Mouse (Mus musculus): ENCODE measurements around the gene Slc12a7. TPM values are rescaled to one million over a fixed set of nuclear protein-coding genes. Genes with fewer than 3 reads are reported as not detected.

Gene Slc12a7
- polyA plus RNA-seq, 1 experiment from 2014 or later, result 14.7 TPM

DNA sequence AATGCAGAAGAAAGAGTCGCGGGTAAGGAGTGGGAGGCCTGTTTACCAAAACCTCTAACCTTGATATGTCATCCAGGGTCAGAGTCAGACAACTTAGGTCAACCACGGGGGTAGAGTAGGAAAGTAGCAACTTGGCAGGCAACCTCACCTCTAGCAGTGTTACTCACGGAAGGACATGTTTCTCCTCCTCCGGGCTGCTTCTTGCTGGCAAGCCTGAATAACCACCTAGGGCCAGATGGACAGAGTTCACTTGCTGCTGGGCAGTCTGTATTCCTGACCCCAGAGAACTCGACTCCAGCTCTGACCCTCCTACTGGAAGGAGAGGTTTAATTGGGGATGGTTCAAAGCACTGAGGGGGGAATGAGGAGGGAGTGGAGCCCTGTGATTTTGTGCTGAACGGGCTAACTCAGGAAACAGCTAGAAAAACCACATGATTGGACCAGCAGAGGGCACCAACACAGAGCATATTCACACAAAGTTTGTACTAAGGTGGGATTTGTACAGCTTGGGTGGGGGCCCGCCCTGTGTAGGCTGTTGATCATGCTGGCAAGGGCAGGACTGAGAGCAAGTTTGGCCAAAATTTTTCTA, 9.7 kb upstream of the Slc12a7 start:
- peak; percentile 77 for TF ChIP-seq CTCF (IDR thresholded peaks at IDR 0.05; ENCODE audit: low read depth)
- no peaks in the 10 kb centered on the region for H3K27me3 ChIP-seq (ENCODE audit: insufficient read depth, low read length)
- no peak overlapping the region for H3K4me2 ChIP-seq (ENCODE audit: low read length)
- no peak overlapping the region for H3K4me3 ChIP-seq (replicated peaks; ENCODE audit: low read depth, low read length)
- no peaks in the 10 kb centered on the region for H3K9me3 ChIP-seq (replicated peaks; ENCODE audit: low read length)
- 23% methylated on average over 8 of the region's 8 CpGs for WGBS
- H3K4me1 ChIP-seq (replicated peaks; ENCODE audit: insufficient read depth, low read length), result no peaks in the 10 kb centered on the region
- peak; percentile 68 for DNase-seq (ENCODE audit: low spot score)
- no peak overlapping the region for H3K27ac ChIP-seq
- peak; percentile 72 for ATAC-seq (replicated peaks; ENCODE audit: low FRiP score, low read depth)
- no peaks in the 10 kb centered on the region for H3K36me3 ChIP-seq (ENCODE audit: insufficient read depth, low read length)
- H3K9ac ChIP-seq (ENCODE audit: low read depth, low read length), result no peak overlapping the region

DNA sequence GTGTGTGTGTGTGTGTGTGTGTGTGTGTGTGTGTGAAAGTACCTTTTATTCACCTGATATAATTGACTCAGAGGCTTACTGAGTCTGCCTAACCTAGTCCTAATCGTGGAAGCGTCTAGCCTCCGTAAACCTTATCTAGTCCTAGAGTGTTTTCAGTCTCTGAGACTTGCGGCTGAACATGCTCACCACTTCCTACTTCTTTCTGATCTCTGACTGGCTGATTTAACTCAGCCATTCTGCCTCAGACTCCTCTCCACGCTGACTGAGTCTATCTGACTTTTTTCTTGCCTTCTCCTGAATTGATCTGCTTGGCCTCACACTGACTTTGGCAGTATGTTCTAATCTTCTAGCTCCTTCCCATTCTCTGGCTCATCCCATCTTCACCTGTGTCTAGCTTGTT, 7.6 kb upstream of the Slc12a7 start:
- Histone ChIP-seq H3K9me3 (replicated peaks; ENCODE audit: low read length) (no peaks in the 10 kb centered on the region), H3K27me3 (ENCODE audit: insufficient read depth, low read length) (no peaks in the 10 kb centered on the region), H3K4me1 (replicated peaks; ENCODE audit: insufficient read depth, low read length) (no peaks in the 10 kb centered on the region), H3K27ac (no peak overlapping the region), H3K36me3 (ENCODE audit: insufficient read depth, low read length) (no peaks in the 10 kb centered on the region), H3K4me2 (ENCODE audit: low read length) (no peak overlapping the region), H3K9ac (ENCODE audit: low read depth, low read length) (no peak overlapping the region), H3K4me3 (replicated peaks; ENCODE audit: low read depth, low read length) (no peak overlapping the region)
- 86% methylated on average over 5 of the region's 5 CpGs for WGBS
- no peak for DNase-seq (ENCODE audit: low spot score)
- ATAC-seq (replicated peaks; ENCODE audit: low FRiP score, low read depth), result no peak
- TF ChIP-seq CTCF (IDR thresholded peaks at IDR 0.05; ENCODE audit: low read depth), result no peak

DNA sequence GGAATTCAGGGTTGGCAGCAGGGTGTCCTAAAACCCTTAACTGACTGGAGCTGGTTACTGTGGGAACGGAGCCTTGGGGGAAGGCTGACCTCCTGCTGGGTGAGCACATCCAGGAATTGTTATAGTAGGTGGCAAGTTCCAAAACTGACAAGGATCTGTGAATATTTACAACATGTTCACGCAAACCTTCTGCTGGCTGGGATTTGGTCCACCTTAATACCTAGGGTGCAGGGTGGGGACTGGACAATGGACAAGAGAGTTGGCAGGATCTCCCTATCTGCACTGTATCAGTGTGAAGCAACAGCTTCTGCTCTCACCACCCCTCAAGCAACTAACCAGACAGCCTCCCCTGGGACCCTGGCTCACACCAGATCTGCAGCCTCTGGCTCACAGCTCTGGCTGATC, 5.3 kb upstream of the Slc12a7 start:
- Histone ChIP-seq H3K4me3 (replicated peaks; ENCODE audit: low read depth, low read length) (no peak overlapping the region), H3K9ac (ENCODE audit: low read depth, low read length) (no peak overlapping the region), H3K36me3 (ENCODE audit: insufficient read depth, low read length) (no peaks in the 10 kb centered on the region), H3K9me3 (replicated peaks; ENCODE audit: low read length) (no peaks in the 10 kb centered on the region), H3K27me3 (ENCODE audit: insufficient read depth, low read length) (no peaks in the 10 kb centered on the region), H3K4me2 (ENCODE audit: low read length) (no peak overlapping the region), H3K27ac (no peak overlapping the region), H3K4me1 (replicated peaks; ENCODE audit: insufficient read depth, low read length) (0 out of 2 replicates have a peak, but pooled peaks cover 7% of the 10 kb centered on the region)
- DNase-seq (ENCODE audit: low spot score) (no peak), ATAC-seq (replicated peaks; ENCODE audit: low FRiP score, low read depth) (no peak)
- WGBS, result 47% methylated on average over 2 of the region's 2 CpGs
- TF ChIP-seq CTCF (IDR thresholded peaks at IDR 0.05; ENCODE audit: low read depth), result no peak

DNA sequence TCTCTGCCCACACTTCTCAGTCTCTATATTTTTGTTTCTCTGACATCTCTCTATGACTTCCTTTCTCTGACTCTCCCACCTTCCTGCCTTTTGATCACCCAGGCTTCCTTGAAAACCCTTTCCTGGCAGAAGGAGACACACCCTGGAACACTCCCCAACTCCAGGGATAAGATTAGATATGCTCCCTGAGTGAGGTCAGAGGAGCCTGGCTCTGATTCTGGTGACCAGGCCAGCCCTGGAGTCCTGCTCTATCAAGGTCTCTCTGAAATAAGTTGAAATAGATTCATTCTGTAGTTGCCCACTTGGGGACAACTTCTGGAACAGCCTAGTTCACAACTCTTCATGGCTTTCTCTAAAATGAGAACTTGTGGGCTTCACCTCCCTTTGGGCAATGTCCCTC, 4.3 kb upstream of the Slc12a7 start:
- no peak for TF ChIP-seq CTCF (IDR thresholded peaks at IDR 0.05; ENCODE audit: low read depth)
- DNase-seq (ENCODE audit: low spot score) (no peak), ATAC-seq (replicated peaks; ENCODE audit: low FRiP score, low read depth) (no peak)
- Histone ChIP-seq H3K27ac (no peak overlapping the region), H3K4me1 (replicated peaks; ENCODE audit: insufficient read depth, low read length) (0 out of 2 replicates have a peak, but pooled peaks cover 8% of the 10 kb centered on the region), H3K4me2 (ENCODE audit: low read length) (no peak overlapping the region), H3K36me3 (ENCODE audit: insufficient read depth, low read length) (no peaks in the 10 kb centered on the region), H3K9ac (ENCODE audit: low read depth, low read length) (no peak overlapping the region), H3K9me3 (replicated peaks; ENCODE audit: low read length) (no peaks in the 10 kb centered on the region), H3K4me3 (replicated peaks; ENCODE audit: low read depth, low read length) (no peak overlapping the region), H3K27me3 (ENCODE audit: insufficient read depth, low read length) (no peaks in the 10 kb centered on the region)

DNA sequence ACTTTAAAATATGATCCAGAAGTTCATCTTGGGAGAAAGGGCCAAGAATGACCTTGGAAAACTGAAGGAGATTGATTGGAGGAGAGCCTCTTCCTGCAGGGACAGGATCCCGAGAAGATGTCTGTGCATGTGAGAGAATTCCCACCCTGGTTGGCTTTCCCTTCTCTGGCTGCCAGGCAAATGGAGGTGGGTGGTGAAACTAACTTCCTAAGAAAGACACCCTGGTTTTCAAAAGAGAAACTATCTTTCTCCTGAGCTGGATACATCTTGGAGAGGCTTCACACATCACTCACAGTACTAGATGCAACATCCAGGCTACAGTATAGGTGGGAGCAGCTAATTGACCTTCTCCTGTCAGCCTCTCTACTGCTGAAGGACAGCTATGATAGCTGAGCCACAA, 2.0 kb upstream of the Slc12a7 start:
- 0 out of 2 replicates have a peak, but pooled peaks cover 8% of the 10 kb centered on the region for H3K4me1 ChIP-seq (replicated peaks; ENCODE audit: insufficient read depth, low read length)
- H3K4me2 ChIP-seq (ENCODE audit: low read length), result no peak overlapping the region
- no peak for TF ChIP-seq CTCF (IDR thresholded peaks at IDR 0.05; ENCODE audit: low read depth)
- H3K27ac ChIP-seq, result no peak overlapping the region
- H3K9ac ChIP-seq (ENCODE audit: low read depth, low read length), result no peak overlapping the region
- no peaks in the 10 kb centered on the region for H3K27me3 ChIP-seq (ENCODE audit: insufficient read depth, low read length)
- no peak for DNase-seq (ENCODE audit: low spot score)
- whole genome bisulfite sequencing, result 50% methylated on average over 1 of the region's 1 CpGs
- no peak overlapping the region for H3K4me3 ChIP-seq (replicated peaks; ENCODE audit: low read depth, low read length)
- ATAC-seq (replicated peaks; ENCODE audit: low FRiP score, low read depth), result no peak
- no peaks in the 10 kb centered on the region for H3K36me3 ChIP-seq (ENCODE audit: insufficient read depth, low read length)
- H3K9me3 ChIP-seq (replicated peaks; ENCODE audit: low read length), result no peaks in the 10 kb centered on the region

DNA sequence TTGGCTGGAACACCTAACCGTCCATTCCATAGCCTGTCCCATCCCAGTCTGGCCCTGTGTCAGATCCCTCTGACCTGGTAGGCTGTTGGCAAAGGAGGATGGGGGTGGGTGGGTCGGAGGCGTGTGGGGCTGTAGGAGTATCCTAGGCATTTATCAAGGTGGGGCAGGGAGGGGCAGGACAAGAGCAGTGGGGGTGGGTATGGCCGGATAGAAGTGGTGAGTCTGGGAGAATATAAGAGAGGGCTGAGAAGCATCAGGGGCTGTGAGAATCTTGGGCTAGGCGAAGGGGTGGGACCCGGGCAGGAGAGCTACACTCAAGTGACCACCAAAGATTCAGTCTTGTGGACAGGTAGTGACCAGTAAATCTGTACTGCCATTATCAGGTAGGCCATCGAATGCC, 659 bp upstream of the Slc12a7 start:
- WGBS, result 73% methylated on average over 7 of the region's 7 CpGs
- TF ChIP-seq CTCF (IDR thresholded peaks at IDR 0.05; ENCODE audit: low read depth), result no peak
- no peak for ATAC-seq (replicated peaks; ENCODE audit: low FRiP score, low read depth)

DNA sequence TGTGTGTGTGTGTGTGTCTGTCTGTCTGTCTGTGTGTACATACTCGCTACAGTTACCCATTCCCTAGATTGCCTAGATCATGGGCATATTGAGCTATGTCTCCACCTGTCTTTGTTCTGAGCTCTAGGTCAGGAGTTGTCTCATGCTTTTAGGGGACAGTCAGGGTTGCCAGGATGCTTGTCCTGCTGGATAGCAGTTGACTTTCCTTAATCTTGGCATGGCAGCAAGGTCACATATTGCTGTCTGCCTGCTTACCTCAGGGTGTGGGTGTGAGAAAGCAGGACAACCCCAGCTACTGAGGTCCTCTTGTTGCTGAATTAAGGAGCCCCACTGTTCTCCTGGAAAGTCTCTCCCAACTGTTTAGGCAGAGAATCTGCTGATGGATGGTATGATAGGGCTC, 1.5 kb downstream of the Slc12a7 start:
- Histone ChIP-seq H3K4me1 (replicated peaks; ENCODE audit: insufficient read depth, low read length) (0 out of 2 replicates have a peak, but pooled peaks cover 8% of the 10 kb centered on the region), H3K4me3 (replicated peaks; ENCODE audit: low read depth, low read length) (no peak overlapping the region), H3K36me3 (ENCODE audit: insufficient read depth, low read length) (no peaks in the 10 kb centered on the region), H3K27me3 (ENCODE audit: insufficient read depth, low read length) (no peaks in the 10 kb centered on the region), H3K9ac (ENCODE audit: low read depth, low read length) (no peak overlapping the region), H3K9me3 (replicated peaks; ENCODE audit: low read length) (no peaks in the 10 kb centered on the region), H3K4me2 (ENCODE audit: low read length) (no peak overlapping the region), H3K27ac (no peak overlapping the region)
- no peak for TF ChIP-seq CTCF (IDR thresholded peaks at IDR 0.05; ENCODE audit: low read depth)
- no peak for DNase-seq (ENCODE audit: low spot score)
- WGBS, result 83% methylated on average over 1 of the region's 1 CpGs
- ATAC-seq (replicated peaks; ENCODE audit: low FRiP score, low read depth), result no peak

More for the DNA sequence above, 659 bp upstream of the Slc12a7 start:
- no peak overlapping the region for H3K4me3 ChIP-seq (replicated peaks; ENCODE audit: low read depth, low read length)
- no peak for DNase-seq (ENCODE audit: low spot score)
- peak overlapping the region; percentile 28; the same call in 1 of the 2 replicates for H3K9ac ChIP-seq (ENCODE audit: low read depth, low read length)
- H3K27ac ChIP-seq, result no peak overlapping the region
- H3K36me3 ChIP-seq (ENCODE audit: insufficient read depth, low read length), result no peaks in the 10 kb centered on the region
- H3K4me1 ChIP-seq (replicated peaks; ENCODE audit: insufficient read depth, low read length), result 0 out of 2 replicates have a peak, but pooled peaks cover 8% of the 10 kb centered on the region
- H3K9me3 ChIP-seq (replicated peaks; ENCODE audit: low read length), result no peaks in the 10 kb centered on the region
- peak overlapping the region; percentile 70 for H3K4me2 ChIP-seq (ENCODE audit: low read length)
- no peaks in the 10 kb centered on the region for H3K27me3 ChIP-seq (ENCODE audit: insufficient read depth, low read length)
